ENCODE assay signal across 23 mouse cellular contexts in the genomic region with DNA sequence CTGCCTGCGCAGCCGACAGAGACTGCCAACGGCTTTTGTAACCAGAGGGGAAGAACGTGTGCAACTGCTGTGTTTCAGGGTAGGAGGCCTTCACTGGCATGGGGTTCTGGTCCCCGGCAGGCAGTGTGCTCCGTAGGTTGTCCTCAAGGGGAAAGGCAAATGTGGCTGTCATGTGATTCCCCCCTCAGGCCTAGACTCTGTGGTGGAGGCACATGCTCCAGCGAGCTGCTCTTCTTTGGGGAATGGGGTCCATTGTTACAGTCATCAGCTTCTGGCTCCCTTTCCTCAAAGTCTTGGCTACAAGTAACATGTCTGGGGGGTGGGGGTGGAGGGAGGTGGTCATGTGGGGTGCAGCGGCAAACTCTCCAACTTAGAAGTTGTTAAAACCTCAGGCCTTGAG.
DNase-seq lines count a peak whose midpoint lies in the region; ATAC-seq and TF ChIP-seq lines count a peak whose summit lies in the region.
"Had no signal": no experiment of that assay in that cellular context is flagged by ENCODE, and none has a peak within 500 bp of the region (broad histone marks: within the 10 kb centered on the region; RNA-seq: fewer than 3 reads in every experiment).

No protein-coding gene starts in this region.

- no peak for TF ChIP-seq POLR2A in brain, embryonic 14.5 days (IDR thresholded peaks at IDR 0.05; ENCODE audit: borderline replicate concordance, extremely low read depth, insufficient read depth, insufficient read length, poor library complexity, severe bottlenecking)

- 49% methylated on average over 8 of the region's 8 CpGs for WGBS in hindbrain, embryonic 14.5 days
- 68% methylated on average over 8 of the region's 8 CpGs for WGBS in hindbrain, embryonic 11.5 days
- 48% methylated on average over 8 of the region's 8 CpGs for WGBS in midbrain, postnatal 0 days
- 52% methylated on average over 8 of the region's 8 CpGs for WGBS in midbrain, embryonic 16.5 days
- 34% methylated on average over 8 of the region's 8 CpGs for WGBS in neural tube, embryonic 15.5 days

- ATAC-seq in hindbrain, embryonic 14.5 days (ENCODE audit: low FRiP score), result peak; percentile 34; the same call in 1 of the 2 replicates
- ATAC-seq in hindbrain, embryonic 11.5 days (ENCODE audit: low FRiP score), result no peak
- ATAC-seq in midbrain, postnatal 0 days (ENCODE audit: low FRiP score), result no peak
- ATAC-seq in midbrain, embryonic 16.5 days, result no peak
- ATAC-seq in neural tube, embryonic 15.5 days (ENCODE audit: low FRiP score), result no peak
- ATAC-seq: forebrain, embryonic 15.5 days; midbrain, embryonic 15.5 days had no signal

- no peak for TF ChIP-seq CTCF in midbrain, postnatal 0 days (IDR thresholded peaks at IDR 0.05)
- no peak for TF ChIP-seq CTCF in brain, embryonic 14.5 days (IDR thresholded peaks at IDR 0.05; ENCODE audit: borderline replicate concordance, extremely low read depth, insufficient read depth, insufficient read length)

- no peak overlapping the region for H3K9ac ChIP-seq in hindbrain, embryonic 14.5 days
- no peak overlapping the region for H3K9ac ChIP-seq in hindbrain, embryonic 11.5 days (ENCODE audit: low read depth, low read length)
- no peak overlapping the region for H3K9ac ChIP-seq in midbrain, postnatal 0 days (replicated peaks; ENCODE audit: low read length, poor library complexity, severe bottlenecking)
- no peak overlapping the region for H3K9ac ChIP-seq in midbrain, embryonic 16.5 days (ENCODE audit: low read depth, low read length)
- no peak overlapping the region for H3K9ac ChIP-seq in neural tube, embryonic 15.5 days (replicated peaks)
- H3K9ac ChIP-seq: embryonic facial prominence, embryonic 13.5 days; forebrain, embryonic 15.5 days; limb, embryonic 12.5 days; liver, embryonic 13.5 days; midbrain, embryonic 15.5 days had no signal

- DNase-seq in hindbrain, embryonic 14.5 days (ENCODE audit: low spot score), result no peak
- DNase-seq in hindbrain, embryonic 11.5 days (ENCODE audit: low spot score), result no peak
- DNase-seq in midbrain, postnatal 0 days (ENCODE audit: low spot score), result peak; percentile 47
- peak; percentile 68 for DNase-seq in brain, embryonic 14.5 days (ENCODE audit: low read depth)
- no peak for DNase-seq in frontal cortex, postnatal 14 days (ENCODE audit: low spot score in 2 of 2)
- DNase-seq: adrenal gland, postnatal 25 days; cerebellum, adult 11 months; cerebellum, postnatal 10 days; gastrocnemius, postnatal 25 days; kidney, postnatal 25 days; liver, embryonic 13.5 days; lung, adult 2 months; lung, postnatal 14 days; right cerebral cortex, postnatal 25 days; spleen, adult 18-20 months had no signal

- no peaks in the 10 kb centered on the region for H3K27me3 ChIP-seq in hindbrain, embryonic 14.5 days (ENCODE audit: control insufficient read depth, insufficient read depth, low read length)
- H3K27me3 ChIP-seq in hindbrain, embryonic 11.5 days (ENCODE audit: control insufficient read depth, insufficient read depth, low read length), result no peaks in the 10 kb centered on the region
- H3K27me3 ChIP-seq in midbrain, postnatal 0 days (ENCODE audit: insufficient read depth, low read length), result no peaks in the 10 kb centered on the region
- H3K27me3 ChIP-seq in midbrain, embryonic 16.5 days (ENCODE audit: control insufficient read depth, insufficient read depth, low read depth, low read length), result no peaks in the 10 kb centered on the region
- no peaks in the 10 kb centered on the region for H3K27me3 ChIP-seq in neural tube, embryonic 15.5 days (replicated peaks)
- H3K27me3 ChIP-seq: embryonic facial prominence, embryonic 13.5 days; forebrain, embryonic 15.5 days; limb, embryonic 12.5 days; liver, embryonic 13.5 days; midbrain, embryonic 15.5 days had no signal

- H3K27ac ChIP-seq in hindbrain, embryonic 14.5 days, result peak overlapping the region; percentile 63
- H3K27ac ChIP-seq in hindbrain, embryonic 11.5 days (ENCODE audit: low read depth, low read length), result no peak overlapping the region
- no peak overlapping the region for H3K27ac ChIP-seq in midbrain, postnatal 0 days (ENCODE audit: low read depth, low read length)
- H3K27ac ChIP-seq in midbrain, embryonic 16.5 days (ENCODE audit: low read length), result no peak overlapping the region
- peak overlapping the region; percentile 63 for H3K27ac ChIP-seq in neural tube, embryonic 15.5 days (replicated peaks)
- H3K27ac ChIP-seq: embryonic facial prominence, embryonic 13.5 days; forebrain, embryonic 15.5 days; limb, embryonic 12.5 days; liver, embryonic 13.5 days; midbrain, embryonic 15.5 days had no signal

- H3K4me3 ChIP-seq in hindbrain, embryonic 14.5 days (replicated peaks; ENCODE audit: low read length), result no peak overlapping the region
- no peak overlapping the region for H3K4me3 ChIP-seq in hindbrain, embryonic 11.5 days (ENCODE audit: low read depth, low read length)
- H3K4me3 ChIP-seq in midbrain, postnatal 0 days (ENCODE audit: low read depth, low read length), result no peak overlapping the region
- H3K4me3 ChIP-seq in midbrain, embryonic 16.5 days (ENCODE audit: low read depth, low read length), result no peak overlapping the region
- H3K4me3 ChIP-seq in neural tube, embryonic 15.5 days (replicated peaks), result no peak overlapping the region
- H3K4me3 ChIP-seq: embryonic facial prominence, embryonic 13.5 days; erythroblast, embryonic 14.5 days; forebrain, embryonic 15.5 days; limb, embryonic 12.5 days; liver, embryonic 13.5 days; midbrain, embryonic 15.5 days had no signal

- peaks cover 13% of the 10 kb centered on the region for H3K4me1 ChIP-seq in hindbrain, embryonic 14.5 days (replicated peaks; ENCODE audit: control insufficient read depth, insufficient read depth, low read length)
- H3K4me1 ChIP-seq in hindbrain, embryonic 11.5 days (replicated peaks; ENCODE audit: control insufficient read depth, insufficient read depth, low read length), result no peaks in the 10 kb centered on the region; the same call in 1 of the 2 replicates
- peaks cover 6% of the 10 kb centered on the region; the same call in 1 of the 2 replicates for H3K4me1 ChIP-seq in midbrain, postnatal 0 days (ENCODE audit: insufficient read depth, low read length)
- H3K4me1 ChIP-seq in midbrain, embryonic 16.5 days (ENCODE audit: control insufficient read depth, insufficient read depth, low read length), result peaks cover 8% of the 10 kb centered on the region; the same call in 1 of the 2 replicates
- peaks cover 10% of the 10 kb centered on the region for H3K4me1 ChIP-seq in neural tube, embryonic 15.5 days
- H3K4me1 ChIP-seq: liver, embryonic 13.5 days had no signal

- no peaks in the 10 kb centered on the region for H3K9me3 ChIP-seq in hindbrain, embryonic 14.5 days (ENCODE audit: control insufficient read depth, low read length)
- no peaks in the 10 kb centered on the region for H3K9me3 ChIP-seq in hindbrain, embryonic 11.5 days (ENCODE audit: control insufficient read depth, low read length)
- no peaks in the 10 kb centered on the region for H3K9me3 ChIP-seq in midbrain, postnatal 0 days (ENCODE audit: low read length)
- no peaks in the 10 kb centered on the region for H3K9me3 ChIP-seq in midbrain, embryonic 16.5 days (replicated peaks; ENCODE audit: control insufficient read depth, low read length, poor library complexity, severe bottlenecking)
- no peaks in the 10 kb centered on the region for H3K9me3 ChIP-seq in neural tube, embryonic 15.5 days (replicated peaks)
- H3K9me3 ChIP-seq: embryonic facial prominence, embryonic 13.5 days; forebrain, embryonic 15.5 days; limb, embryonic 12.5 days; liver, embryonic 13.5 days; midbrain, embryonic 15.5 days had no signal

- no peak overlapping the region for H3K4me2 ChIP-seq in hindbrain, embryonic 14.5 days (replicated peaks)
- no peak overlapping the region for H3K4me2 ChIP-seq in hindbrain, embryonic 11.5 days (replicated peaks; ENCODE audit: low read depth, low read length)
- no peak overlapping the region for H3K4me2 ChIP-seq in midbrain, postnatal 0 days (ENCODE audit: low read depth, low read length, poor library complexity, severe bottlenecking)
- H3K4me2 ChIP-seq in midbrain, embryonic 16.5 days (ENCODE audit: low read length), result no peak overlapping the region
- H3K4me2 ChIP-seq in neural tube, embryonic 15.5 days, result no peak overlapping the region
- H3K4me2 ChIP-seq: embryonic facial prominence, embryonic 13.5 days; forebrain, embryonic 15.5 days; heart, embryonic 11.5 days; limb, embryonic 12.5 days; liver, embryonic 13.5 days; midbrain, embryonic 15.5 days had no signal

- no peaks in the 10 kb centered on the region for H3K36me3 ChIP-seq in hindbrain, embryonic 14.5 days (replicated peaks; ENCODE audit: control insufficient read depth, insufficient read depth)
- H3K36me3 ChIP-seq in hindbrain, embryonic 11.5 days (ENCODE audit: control insufficient read depth, insufficient read depth, low read length), result no peaks in the 10 kb centered on the region
- no peaks in the 10 kb centered on the region for H3K36me3 ChIP-seq in midbrain, postnatal 0 days (ENCODE audit: insufficient read depth, low read length)
- no peaks in the 10 kb centered on the region for H3K36me3 ChIP-seq in midbrain, embryonic 16.5 days (ENCODE audit: control insufficient read depth, insufficient read depth, low read length)
- no peaks in the 10 kb centered on the region for H3K36me3 ChIP-seq in neural tube, embryonic 15.5 days
- H3K36me3 ChIP-seq: embryonic facial prominence, embryonic 13.5 days; forebrain, embryonic 15.5 days; limb, embryonic 12.5 days; liver, embryonic 13.5 days; midbrain, embryonic 15.5 days had no signal

Comparison
In these comparisons a context has a peak if more than half of its experiments do, and no peak if none do; other contexts are left out.
1. H3K27ac ChIP-seq: peak in hindbrain, embryonic 14.5 days (single experiment) and neural tube, embryonic 15.5 days (single experiment); none in hindbrain, embryonic 11.5 days (single experiment), midbrain, postnatal 0 days (single experiment) and midbrain, embryonic 16.5 days (single experiment).
2. DNase-seq: peak in midbrain, postnatal 0 days (single experiment) and brain, embryonic 14.5 days (single experiment); none in hindbrain, embryonic 14.5 days (single experiment), hindbrain, embryonic 11.5 days (single experiment) and frontal cortex, postnatal 14 days (0 of 2).